Mouse (Mus musculus): Measurements from ENCODE around the gene Olfr1086. TPM values are rescaled to one million over a fixed set of nuclear protein-coding genes. Genes with fewer than 3 reads are reported as not detected.
"Not testable (repeated sequence)": the region's sequence is repeated elsewhere in the genome, so short reads cannot be mapped to it uniquely, and the experiment has no call there.

Gene Olfr1086
- polyA plus RNA-seq (2015; fragmentation: Nextera tagmentation; extraction: Ambion mirVana), result not detected in 2 replicates

- Histone ChIP-seq H3K9me3 (replicated peaks) (no peaks in the 10 kb centered on the region), H3K4me2 (no peak within 1 kb of the TSS), H3K27ac (replicated peaks) (no peak within 1 kb of the TSS), H3K9ac (replicated peaks) (no peak within 1 kb of the TSS), H3K36me3 (no peaks in the 10 kb centered on the region), H3K4me1 (no peaks in the 10 kb centered on the region), H3K27me3 (replicated peaks) (no peaks in the 10 kb centered on the region), H3K4me3 (replicated peaks) (no peak within 1 kb of the TSS)
- 77% methylated on average over 2 of the region's 2 CpGs for WGBS
- no peak for ATAC-seq (ENCODE audit: low FRiP score)
These were observed at the start of gene Olfr1086 for GRCm38 (mm10) chr2:86679992-86680391. Gene Olfr1086, minus strand, starts transcription at chr2:86680092.

- H3K4me1 ChIP-seq, result no peaks in the 10 kb centered on the region
- no peak within 1 kb of the TSS for H3K4me2 ChIP-seq
- no peak for ATAC-seq (ENCODE audit: low FRiP score)
These were observed 18.4 kb upstream of the Olfr1086 start, which contains the start of gene Olfr1087 for GRCm38 (mm10) chr2:86698295-86698694. Gene Olfr1087, minus strand, starts transcription at chr2:86698395.

GRCm38 (mm10) chr2:86661919-86662318 is 18.0 kb downstream of the Olfr1086 start, which contains the start of gene Olfr1085:
Gene Olfr1085, minus strand, starts transcription at chr2:86662019.
- H3K4me1 ChIP-seq, result no peaks in the 10 kb centered on the region
- H3K27ac ChIP-seq (replicated peaks), result no peak within 1 kb of the TSS
- no peaks in the 10 kb centered on the region for H3K27me3 ChIP-seq (replicated peaks)
- H3K9me3 ChIP-seq (replicated peaks), result no peaks in the 10 kb centered on the region
- 33% methylated on average over 1 of the region's 1 CpGs for WGBS
- H3K4me3 ChIP-seq (replicated peaks), result no peak within 1 kb of the TSS
- ATAC-seq (ENCODE audit: low FRiP score), result no peak
- no peak within 1 kb of the TSS for H3K9ac ChIP-seq (replicated peaks)
- H3K4me2 ChIP-seq, result no peak within 1 kb of the TSS
- H3K36me3 ChIP-seq, result no peaks in the 10 kb centered on the region

More at GRCm38 (mm10) chr2:86698295-86698694, 18.4 kb upstream of the Olfr1086 start, which contains the start of gene Olfr1087:
- H3K9ac ChIP-seq (replicated peaks), result no peak within 1 kb of the TSS
- no peaks in the 10 kb centered on the region for H3K27me3 ChIP-seq (replicated peaks)
- no peaks in the 10 kb centered on the region for H3K9me3 ChIP-seq (replicated peaks)
- no peak within 1 kb of the TSS for H3K27ac ChIP-seq (replicated peaks)
- H3K4me3 ChIP-seq (replicated peaks), result no peak within 1 kb of the TSS
- no peaks in the 10 kb centered on the region for H3K36me3 ChIP-seq

- H3K27me3 ChIP-seq (replicated peaks); ATAC-seq (ENCODE audit: low FRiP score); H3K9ac ChIP-seq (replicated peaks); H3K36me3 ChIP-seq; H3K9me3 ChIP-seq (replicated peaks); H3K4me2 ChIP-seq; H3K4me1 ChIP-seq; H3K27ac ChIP-seq (replicated peaks); H3K4me3 ChIP-seq (replicated peaks): not testable (repeated sequence)
- 86% methylated on average over 1 of the region's 1 CpGs for WGBS
These were observed 40.3 kb downstream of the Olfr1086 start, which contains the start of gene Olfr1084 for GRCm38 (mm10) chr2:86639625-86640024. Gene Olfr1084, minus strand, starts transcription at chr2:86639725.

Other genes with a start within 250 kb of the Olfr1086 start
- not detected in 2 replicates for gene Olfr1065, start 229.5 kb downstream of the Olfr1086 start, polyA plus RNA-seq (2015; fragmentation: Nextera tagmentation; extraction: Ambion mirVana)
- gene Olfr1066, start 223.8 kb downstream of the Olfr1086 start, polyA plus RNA-seq (2015; fragmentation: Nextera tagmentation; extraction: Ambion mirVana), result not detected in 2 replicates
- not detected in 2 replicates for gene Olfr228, start 192.7 kb downstream of the Olfr1086 start, polyA plus RNA-seq (2015; fragmentation: Nextera tagmentation; extraction: Ambion mirVana)
- not detected in 2 replicates for gene Olfr1076, start 171.6 kb downstream of the Olfr1086 start, polyA plus RNA-seq (2015; fragmentation: Nextera tagmentation; extraction: Ambion mirVana)
- not detected in 2 replicates for gene Olfr1079, start 137.6 kb downstream of the Olfr1086 start, polyA plus RNA-seq (2015; fragmentation: Nextera tagmentation; extraction: Ambion mirVana)
- not detected in 2 replicates for gene Olfr1080, start 121.9 kb downstream of the Olfr1086 start, polyA plus RNA-seq (2015; fragmentation: Nextera tagmentation; extraction: Ambion mirVana)
- gene Olfr1082, start 81.1 kb downstream of the Olfr1086 start, polyA plus RNA-seq (2015; fragmentation: Nextera tagmentation; extraction: Ambion mirVana), result not detected in 2 replicates
- gene Olfr1084, start 40.4 kb downstream of the Olfr1086 start, polyA plus RNA-seq (2015; fragmentation: Nextera tagmentation; extraction: Ambion mirVana), result not detected in 2 replicates
- not detected in 2 replicates for gene Olfr1085, start 18.1 kb downstream of the Olfr1086 start, polyA plus RNA-seq (2015; fragmentation: Nextera tagmentation; extraction: Ambion mirVana)
- gene Olfr1087, start 18.3 kb upstream of the Olfr1086 start, polyA plus RNA-seq (2015; fragmentation: Nextera tagmentation; extraction: Ambion mirVana), result not detected in 2 replicates
- gene Olfr1089, start 53.6 kb upstream of the Olfr1086 start, polyA plus RNA-seq (2015; fragmentation: Nextera tagmentation; extraction: Ambion mirVana), result not detected in 2 replicates
- gene Olfr1090, start 78.9 kb upstream of the Olfr1086 start, polyA plus RNA-seq (2015; fragmentation: Nextera tagmentation; extraction: Ambion mirVana), result not detected in 2 replicates
- not detected in 2 replicates for gene Olfr1093, start 102.4 kb upstream of the Olfr1086 start, polyA plus RNA-seq (2015; fragmentation: Nextera tagmentation; extraction: Ambion mirVana)
- gene Olfr141, start 129.9 kb upstream of the Olfr1086 start, polyA plus RNA-seq (2015; fragmentation: Nextera tagmentation; extraction: Ambion mirVana), result not detected in 2 replicates
- gene Olfr1094, start 144.6 kb upstream of the Olfr1086 start, polyA plus RNA-seq (2015; fragmentation: Nextera tagmentation; extraction: Ambion mirVana), result not detected in 2 replicates
- not detected in 2 replicates for gene Olfr1095, start 171.6 kb upstream of the Olfr1086 start, polyA plus RNA-seq (2015; fragmentation: Nextera tagmentation; extraction: Ambion mirVana)
- gene Gm13723, start 194.7 kb upstream of the Olfr1086 start, polyA plus RNA-seq (2015; fragmentation: Nextera tagmentation; extraction: Ambion mirVana), result not detected in 2 replicates
- not detected in 2 replicates for gene Olfr1097, start 212.1 kb upstream of the Olfr1086 start, polyA plus RNA-seq (2015; fragmentation: Nextera tagmentation; extraction: Ambion mirVana)
- gene Olfr1098, start 244.5 kb upstream of the Olfr1086 start, polyA plus RNA-seq (2015; fragmentation: Nextera tagmentation; extraction: Ambion mirVana), result not detected in 2 replicates

All from neural tube, embryonic 15.5 days (tissue).